Mouse (Mus musculus): ENCODE measurements around the gene H2-Q4. TPM values are rescaled to one million over a fixed set of nuclear protein-coding genes. Genes with fewer than 3 reads are reported as not detected.
"Not testable (repeated sequence)": the region's sequence is repeated elsewhere in the genome, so short reads cannot be mapped to it uniquely, and the experiment has no call there.

Gene H2-Q4
- polyA plus RNA-seq, 1 experiment from 2014 or later = 7.6 TPM

- peak overlapping the region; percentile 51 for H3K9ac ChIP-seq
- no peaks in the 10 kb centered on the region for H3K36me3 ChIP-seq
- no peaks in the 10 kb centered on the region; the same call in 1 of the 2 replicates for H3K9me3 ChIP-seq
- peaks cover 12% of the 10 kb centered on the region for H3K27me3 ChIP-seq
- H3K4me3 ChIP-seq = peak overlapping the region; percentile 58
- under 1% methylated on average over 68 of the region's 70 CpGs for WGBS
- H3K27ac ChIP-seq = 0 out of 2 replicates have a peak overlapping the region, but pooled peaks have one; percentile 1
- H3K4me1 ChIP-seq = peaks cover 5% of the 10 kb centered on the region
- peak overlapping the region; percentile 95 for H3K4me2 ChIP-seq
- peak; percentile 62; the same call in 1 of the 2 replicates for ATAC-seq (ENCODE audit: borderline replicate concordance, extremely low read depth, low FRiP score, low TSS enrichment)
Observed at GRCm38 (mm10) chr17:35379729-35380451, 473 bp downstream of the H2-Q4 start.

GRCm38 (mm10) chr17:35389796-35390195 lies 10.4 kb downstream of the H2-Q4 start:
- H3K9ac ChIP-seq; H3K4me2 ChIP-seq; H3K9me3 ChIP-seq; H3K4me1 ChIP-seq; H3K4me3 ChIP-seq; H3K36me3 ChIP-seq; H3K27me3 ChIP-seq; ATAC-seq (ENCODE audit: borderline replicate concordance, extremely low read depth, low FRiP score, low TSS enrichment); H3K27ac ChIP-seq: not testable (repeated sequence)
- WGBS = 5% methylated on average over 7 of the region's 7 CpGs

GRCm38 (mm10) chr17:35392671-35393070 lies 13.3 kb downstream of the H2-Q4 start:
- not testable (repeated sequence) for H3K4me1 ChIP-seq; H3K4me3 ChIP-seq; H3K36me3 ChIP-seq; H3K27ac ChIP-seq; H3K9me3 ChIP-seq; H3K27me3 ChIP-seq; H3K9ac ChIP-seq; H3K4me2 ChIP-seq; ATAC-seq (ENCODE audit: borderline replicate concordance, extremely low read depth, low FRiP score, low TSS enrichment)
- WGBS = 36% methylated on average over 2 of the region's 2 CpGs

GRCm38 (mm10) chr17:35393864-35394800 lies 14.7 kb downstream of the H2-Q4 start:
- not testable (repeated sequence) for H3K9me3 ChIP-seq, H3K36me3 ChIP-seq, H3K9ac ChIP-seq, H3K27ac ChIP-seq, H3K27me3 ChIP-seq, H3K4me1 ChIP-seq
- 3% methylated on average over 58 of the region's 75 CpGs for WGBS
- Histone ChIP-seq H3K4me3 (peak overlapping the region; percentile 27), H3K4me2 (peak overlapping the region; percentile 53)
- ATAC-seq (ENCODE audit: borderline replicate concordance, extremely low read depth, low FRiP score, low TSS enrichment) = peak; percentile 84

GRCm38 (mm10) chr17:35396956-35397355 lies 17.5 kb downstream of the H2-Q4 start:
- not testable (repeated sequence) for H3K4me3 ChIP-seq; H3K4me2 ChIP-seq; H3K4me1 ChIP-seq; H3K9me3 ChIP-seq; ATAC-seq (ENCODE audit: borderline replicate concordance, extremely low read depth, low FRiP score, low TSS enrichment); H3K9ac ChIP-seq; H3K36me3 ChIP-seq; H3K27ac ChIP-seq; H3K27me3 ChIP-seq
- WGBS = 81% methylated on average over 2 of the region's 2 CpGs

- not testable (repeated sequence) for H3K27me3 ChIP-seq; H3K36me3 ChIP-seq; H3K4me3 ChIP-seq; H3K27ac ChIP-seq; H3K9ac ChIP-seq; H3K4me2 ChIP-seq; ATAC-seq (ENCODE audit: borderline replicate concordance, extremely low read depth, low FRiP score, low TSS enrichment); H3K4me1 ChIP-seq; H3K9me3 ChIP-seq
- WGBS = no CpG with 5 or more reads among the region's 1 CpGs
Observed at GRCm38 (mm10) chr17:35413057-35413456, 33.6 kb downstream of the H2-Q4 start.

- not testable (repeated sequence) for H3K4me1 ChIP-seq; H3K27me3 ChIP-seq; H3K27ac ChIP-seq; H3K4me2 ChIP-seq; ATAC-seq (ENCODE audit: borderline replicate concordance, extremely low read depth, low FRiP score, low TSS enrichment); H3K36me3 ChIP-seq; H3K9ac ChIP-seq; H3K4me3 ChIP-seq; H3K9me3 ChIP-seq
- 40% methylated on average over 3 of the region's 10 CpGs for WGBS
Observed at GRCm38 (mm10) chr17:35415273-35416129, 36.1 kb downstream of the H2-Q4 start.

- whole genome bisulfite sequencing = 73% methylated on average over 7 of the region's 7 CpGs
- no peaks in the 10 kb centered on the region for H3K36me3 ChIP-seq
Observed at GRCm38 (mm10) chr17:35418772-35419171, 39.4 kb downstream of the H2-Q4 start.

GRCm38 (mm10) chr17:35419564-35419963 lies 40.1 kb downstream of the H2-Q4 start:
- WGBS = 52% methylated on average over 4 of the region's 4 CpGs
- H3K36me3 ChIP-seq, H3K4me1 ChIP-seq, H3K27ac ChIP-seq, H3K9ac ChIP-seq, H3K4me2 ChIP-seq, H3K4me3 ChIP-seq, H3K9me3 ChIP-seq: not testable (repeated sequence)
- peak; percentile 52; the same call in 1 of the 2 replicates for ATAC-seq (ENCODE audit: borderline replicate concordance, extremely low read depth, low FRiP score, low TSS enrichment)
- peaks cover 18% of the 10 kb centered on the region for H3K27me3 ChIP-seq

More at GRCm38 (mm10) chr17:35418772-35419171, 39.4 kb downstream of the H2-Q4 start:
- Histone ChIP-seq H3K9ac (no peak overlapping the region), H3K4me3 (no peak overlapping the region), H3K4me1 (no peaks in the 10 kb centered on the region), H3K27ac (no peak overlapping the region), H3K4me2 (no peak overlapping the region), H3K9me3 (no peaks in the 10 kb centered on the region), H3K27me3 (peaks cover 14% of the 10 kb centered on the region)
- ATAC-seq (ENCODE audit: borderline replicate concordance, extremely low read depth, low FRiP score, low TSS enrichment) = no peak

- not testable (repeated sequence) for H3K36me3 ChIP-seq; H3K4me3 ChIP-seq; H3K9me3 ChIP-seq; H3K4me1 ChIP-seq; ATAC-seq (ENCODE audit: borderline replicate concordance, extremely low read depth, low FRiP score, low TSS enrichment); H3K27ac ChIP-seq; H3K9ac ChIP-seq; H3K4me2 ChIP-seq
- WGBS = 15% methylated on average over 11 of the region's 11 CpGs
- peaks cover 26% of the 10 kb centered on the region for H3K27me3 ChIP-seq
Observed at GRCm38 (mm10) chr17:35420206-35420810, 40.9 kb downstream of the H2-Q4 start.

GRCm38 (mm10) chr17:35421331-35421730 lies 41.9 kb downstream of the H2-Q4 start:
- H3K4me2 ChIP-seq; H3K36me3 ChIP-seq; ATAC-seq (ENCODE audit: borderline replicate concordance, extremely low read depth, low FRiP score, low TSS enrichment); H3K4me1 ChIP-seq; H3K9ac ChIP-seq; H3K27ac ChIP-seq; H3K9me3 ChIP-seq; H3K4me3 ChIP-seq: not testable (repeated sequence)
- H3K27me3 ChIP-seq = peaks cover 36% of the 10 kb centered on the region
- WGBS = 83% methylated on average over 4 of the region's 4 CpGs

All from lung, embryonic 15.5 days (tissue).